Mouse (Mus musculus) heart, adult 11 months (tissue): Measurements from ENCODE around the gene Dnm2.

ENCODE experiments used
- DNase-seq: peaks from one replicate; pipeline ENCODE4 v3.0.0; 2022

Gene Dnm2

GRCm38 (mm10) chr9:21432066-21432465 lies 7.4 kb downstream of the Dnm2 start:
- DNase-seq: no peak

GRCm38 (mm10) chr9:21433766-21434165 lies 9.1 kb downstream of the Dnm2 start:
- DNase-seq: no peak

GRCm38 (mm10) chr9:21434410-21434809 lies 9.7 kb downstream of the Dnm2 start:
- no peak for DNase-seq

GRCm38 (mm10) chr9:21435777-21436635 lies 11.3 kb downstream of the Dnm2 start:
- no peak for DNase-seq

- no peak for DNase-seq
Measured at GRCm38 (mm10) chr9:21437577-21437976, 12.9 kb downstream of the Dnm2 start.

- DNase-seq: peak; percentile 98
Measured at GRCm38 (mm10) chr9:21438219-21438618, 13.5 kb downstream of the Dnm2 start.

- DNase-seq: peak; percentile 94
Measured at GRCm38 (mm10) chr9:21439456-21439855, 14.7 kb downstream of the Dnm2 start.

GRCm38 (mm10) chr9:21439914-21440313 lies 15.2 kb downstream of the Dnm2 start:
- no peak for DNase-seq

GRCm38 (mm10) chr9:21440387-21440786 lies 15.7 kb downstream of the Dnm2 start:
- no peak for DNase-seq

GRCm38 (mm10) chr9:21443853-21444252 lies 19.1 kb downstream of the Dnm2 start:
- DNase-seq: no peak

- DNase-seq: no peak
Measured at GRCm38 (mm10) chr9:21444574-21444973, 19.9 kb downstream of the Dnm2 start.

GRCm38 (mm10) chr9:21445081-21445744 lies 20.5 kb downstream of the Dnm2 start:
- DNase-seq: no peak

GRCm38 (mm10) chr9:21447778-21448177 lies 23.1 kb downstream of the Dnm2 start:
- no peak for DNase-seq

GRCm38 (mm10) chr9:21449710-21450109 lies 25.0 kb downstream of the Dnm2 start:
- no peak for DNase-seq

GRCm38 (mm10) chr9:21450270-21450669 lies 25.6 kb downstream of the Dnm2 start:
- DNase-seq: peak; percentile 95

GRCm38 (mm10) chr9:21451391-21451790 lies 26.7 kb downstream of the Dnm2 start:
- peak; percentile 96 for DNase-seq

- peak; percentile 97 for DNase-seq
Measured at GRCm38 (mm10) chr9:21451870-21452269, 27.2 kb downstream of the Dnm2 start.

GRCm38 (mm10) chr9:21453003-21453402 lies 28.3 kb downstream of the Dnm2 start:
- peak; percentile 95 for DNase-seq

GRCm38 (mm10) chr9:21453459-21453858 lies 28.8 kb downstream of the Dnm2 start:
- no peak for DNase-seq

- DNase-seq: no peak
Measured at GRCm38 (mm10) chr9:21454556-21454955, 29.8 kb downstream of the Dnm2 start.

GRCm38 (mm10) chr9:21455103-21455770 lies 30.5 kb downstream of the Dnm2 start:
- DNase-seq: no peak

- no peak for DNase-seq
Measured at GRCm38 (mm10) chr9:21456246-21456929, 31.7 kb downstream of the Dnm2 start.
